Mouse (Mus musculus): ENCODE data around the gene Rexo4. TPM values are rescaled to one million over a fixed set of nuclear protein-coding genes. Genes with fewer than 3 reads are reported as not detected.

Gene Rexo4
- total RNA-seq, 2 experiments from 2014 or later = 19.1 to 20.4 TPM

- peak; percentile 100 for DNase-seq
Observed at GRCm38 (mm10) chr2:26910124-26910993, 53.8 kb downstream of the Rexo4 start, which contains the start of the genes Med22 and Rpl7a. Gene Med22, minus strand, starts transcription at chr2:26910677. Gene Rpl7a, plus strand, starts transcription at chr2:26910764.

DNA sequence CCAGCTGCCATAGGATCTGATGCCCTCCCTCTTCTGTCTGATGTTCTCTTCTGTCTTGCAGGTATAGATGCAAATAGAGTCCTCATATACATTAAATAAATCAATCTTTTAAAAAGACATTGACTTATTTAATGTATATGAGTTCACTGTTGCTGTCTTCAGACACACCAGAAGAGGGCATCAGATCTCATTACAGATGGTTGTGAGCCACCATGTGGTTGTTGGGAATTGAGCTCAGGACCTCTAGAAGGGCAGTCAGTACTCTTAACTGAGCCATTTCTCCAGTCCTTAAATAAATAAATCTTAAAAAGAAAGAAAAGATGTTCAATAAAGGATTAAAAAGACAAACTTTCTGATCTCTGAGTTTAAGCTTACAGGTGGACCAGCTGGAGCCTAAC, 54.8 kb downstream of the Rexo4 start:
- DNase-seq = no peak

- DNase-seq = no peak
Observed at GRCm38 (mm10) chr2:26908710-26909386, 55.3 kb downstream of the Rexo4 start.

DNA sequence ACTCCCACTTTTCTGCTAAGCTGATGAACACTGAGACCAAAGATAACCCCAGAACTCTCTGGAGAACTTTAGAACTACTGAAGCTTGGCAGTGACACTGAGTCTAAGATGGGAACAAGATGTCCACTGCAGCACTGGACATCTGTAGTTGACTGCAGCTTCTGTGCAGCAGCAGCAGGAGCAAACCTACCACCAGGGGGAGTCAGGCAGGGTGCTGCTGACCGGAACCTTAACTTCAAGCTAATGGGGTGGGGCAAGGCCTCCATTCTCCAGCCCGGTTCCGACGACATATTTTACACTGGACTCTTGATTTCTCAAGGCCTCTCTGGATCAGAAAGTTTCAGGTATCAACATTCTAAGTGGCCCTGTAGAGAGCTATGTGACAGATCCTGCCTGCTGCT, 57.1 kb downstream of the Rexo4 start:
- peak; percentile 67 for DNase-seq

DNA sequence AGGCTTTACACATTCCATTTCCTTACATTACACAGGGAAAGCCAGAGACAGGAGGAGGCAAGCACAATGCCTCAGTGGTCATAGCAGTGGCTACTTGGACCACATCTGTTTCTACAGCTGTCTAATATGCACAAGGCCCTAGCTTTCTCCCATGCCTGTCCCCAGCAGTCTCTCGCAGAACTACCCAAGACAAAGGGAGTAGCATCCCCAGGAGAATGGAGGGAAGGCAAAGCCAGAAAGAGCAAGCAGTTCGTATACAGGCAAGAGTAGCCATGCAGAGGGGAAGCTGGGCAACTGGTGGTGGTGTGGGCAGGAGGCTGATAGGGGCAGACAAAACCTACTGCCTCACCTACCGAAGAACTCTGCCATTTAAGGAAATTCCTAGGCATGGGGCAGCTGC, 57.8 kb downstream of the Rexo4 start:
- DNase-seq = no peak

DNA sequence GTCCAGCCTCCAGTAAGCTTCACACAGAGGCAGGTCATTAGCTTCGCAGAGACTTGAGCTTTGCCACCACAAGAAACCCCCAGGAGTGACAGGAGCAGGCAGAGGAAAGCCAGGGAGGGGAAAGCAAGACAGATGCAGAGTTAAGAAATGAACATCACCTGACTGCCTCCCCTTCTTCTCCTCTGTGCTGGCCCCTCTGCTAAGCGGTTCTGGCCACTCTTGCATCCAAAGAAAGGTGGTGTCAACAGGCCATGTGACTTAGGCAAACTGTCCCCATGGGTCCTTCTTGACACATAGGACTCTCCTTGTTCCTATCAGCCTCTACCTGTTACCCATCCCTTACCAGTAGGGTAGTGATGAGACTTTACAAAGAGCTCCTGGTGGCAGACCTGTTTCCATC, 58.2 kb downstream of the Rexo4 start:
- DNase-seq = no peak

Other genes with a start within 250 kb of the Rexo4 start
- not detected for gene Abo, start 99.4 kb downstream of the Rexo4 start, total RNA-seq (2021)
- gene Surf6, start 61.5 kb downstream of the Rexo4 start, total RNA-seq (2021) = 10 to 100 TPM; 14.7 to 15.7 TPM
- gene Med22, start 53.7 kb downstream of the Rexo4 start, total RNA-seq (2021) = 10 to 100 TPM; 30.2 to 36.1 TPM
- 100 to 1,000 TPM; 414 to 433 TPM for gene Rpl7a, start 53.6 kb downstream of the Rexo4 start, total RNA-seq (2021)
- gene Surf2, start 48.0 kb downstream of the Rexo4 start, total RNA-seq (2021) = 10 to 100 TPM; 16.4 to 17.4 TPM
- 10 to 100 TPM; 40.7 to 41.9 TPM for gene Surf1, start 47.9 kb downstream of the Rexo4 start, total RNA-seq (2021)
- 100 to 1,000 TPM; 110 to 117 TPM for gene Surf4, start 30.5 kb downstream of the Rexo4 start, total RNA-seq (2021)
- gene Stkld1, start 30.3 kb downstream of the Rexo4 start, total RNA-seq (2021) = not detected
- not detected for gene Adamts13, start 9.0 kb upstream of the Rexo4 start, total RNA-seq (2021)
- gene Cacfd1, start 45.5 kb upstream of the Rexo4 start, total RNA-seq (2021) = 10 to 100 TPM; 28.0 to 29.7 TPM
- under 1 TPM; 0.18 to 0.24 TPM for gene Slc2a6, start 63.6 kb upstream of the Rexo4 start, total RNA-seq (2021)
- gene Mymk, start 107.8 kb upstream of the Rexo4 start, total RNA-seq (2021) = not detected
- gene Adamtsl2, start 115.0 kb upstream of the Rexo4 start, total RNA-seq (2021) = 10 to 100 TPM; 10.6 to 11.4 TPM
- gene Fam163b, start 178.1 kb upstream of the Rexo4 start, total RNA-seq (2021) = under 1 TPM; 0.55 to 0.65 TPM
- 1 to 10 TPM; 1.1 to 1.8 TPM for gene Dbh, start 200.8 kb upstream of the Rexo4 start, total RNA-seq (2021)